Mouse (Mus musculus) liver, embryonic 16.5 days (tissue): ENCODE results near the gene Hmmr. TPM values are rescaled to one million over a fixed set of nuclear protein-coding genes. Genes with fewer than 3 reads are reported as not detected.
"Not testable (repeated sequence)": the region's sequence is repeated elsewhere in the genome, so short reads cannot be mapped to it uniquely, and the experiment has no call there.

Experiments used
- ATAC-seq: fragments of 200-750 bp; cut with Nextera tagmentation; 2 replicates; pipeline ENCODE4 v1.8.0; 2017; ENCODE audit warnings: low read depth, mild to moderate bottlenecking, moderate number of reproducible peaks, moderate library complexity
- H3K27ac ChIP-seq: fragments of 300-500 bp; sonication (generic); 2 replicates; pipeline ENCODE4 v1.5.1; 2014; ENCODE audit warnings: mild to moderate bottlenecking, low read length
- H3K27me3 ChIP-seq: fragments of 300-500 bp; sonication (generic); 2 replicates; pipeline ENCODE4 v1.6.1; 2014; ENCODE audit warnings: low read depth, low read length, mixed read lengths; ENCODE audit not compliant: control insufficient read depth, insufficient read depth
- H3K36me3 ChIP-seq: fragments of 300-500 bp; sonication (generic); 2 replicates; pipeline ENCODE4 v1.6.1; 2014; ENCODE audit warnings: mild to moderate bottlenecking; ENCODE audit not compliant: control insufficient read depth, insufficient read depth
- H3K4me1 ChIP-seq: fragments of 300-500 bp; sonication (generic); 2 replicates; pipeline ENCODE4 v1.6.1; 2014; ENCODE audit warnings: low read depth, low read length, mixed read lengths; ENCODE audit not compliant: control insufficient read depth
- H3K4me2 ChIP-seq: fragments of 300-500 bp; sonication (generic); 2 replicates; pipeline ENCODE4 v1.6.1; 2014; ENCODE audit warnings: low read depth, low read length, mixed read lengths
- H3K4me3 ChIP-seq: fragments of 300-500 bp; sonication (generic); 2 replicates; pipeline ENCODE4 v1.5.1; 2014; ENCODE audit warnings: low read depth, mild to moderate bottlenecking, low read length
- H3K9ac ChIP-seq: fragments of 300-500 bp; sonication (generic); 2 replicates; pipeline ENCODE4 v1.6.1; 2014; ENCODE audit warnings: low read depth, low read length
- H3K9me3 ChIP-seq: fragments of 300-500 bp; sonication (generic); replicated peaks from 2 replicates; pipeline ENCODE4 v1.6.1; 2016; ENCODE audit warnings: low read length; ENCODE audit not compliant: control insufficient read depth
- WGBS: fragments of 180-500 bp; shearing (Covaris S2); extraction: QIAGEN DNeasy Blood & Tissue Kit; methylation state at CpG from one replicate; pipeline ENCODE4 v1.1.7; 2014; ENCODE audit not compliant: insufficient replicate concordance; 5-methylcytosine and 5-hydroxymethylcytosine counted together
- polyA plus RNA-seq: library from polyadenylated mRNA; unstranded; fragments of >200 nt; fragmentation: Nextera tagmentation; extraction: Ambion mirVana; gene quantifications from 2 replicates; pipeline ENCODE4 v1.2.1, GENCODE M21; 2015

Gene Hmmr
- polyA plus RNA-seq, 1 experiment from 2014 or later: 45.2 TPM

DNA sequence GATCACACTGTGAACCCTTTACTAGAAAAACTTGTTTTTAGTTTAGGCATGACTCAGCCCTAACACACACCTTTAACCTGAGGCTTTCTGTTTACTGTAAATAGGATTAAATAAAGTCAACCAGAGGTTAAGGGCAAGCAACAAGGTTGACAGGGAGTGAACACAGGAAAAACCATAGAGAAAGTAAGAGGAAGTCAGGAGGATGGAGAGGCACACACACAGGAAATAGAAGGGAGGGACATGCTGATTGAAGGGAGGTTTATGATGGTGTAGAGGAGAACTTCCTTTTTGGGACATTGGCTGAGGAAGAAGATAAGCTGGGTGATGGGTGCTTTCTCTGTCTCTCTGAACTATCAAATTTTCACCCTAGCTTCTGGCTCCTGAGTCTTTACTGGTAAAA lies 14.9 kb downstream of the Hmmr start:
- no peaks in the 10 kb centered on the region for H3K4me1 ChIP-seq
- no peak overlapping the region for H3K4me3 ChIP-seq
- no peaks in the 10 kb centered on the region for H3K27me3 ChIP-seq
- ATAC-seq: no peak
- peaks cover 90% of the 10 kb centered on the region for H3K36me3 ChIP-seq
- no peak overlapping the region for H3K9ac ChIP-seq
- H3K27ac ChIP-seq: no peak overlapping the region
- no peaks in the 10 kb centered on the region for H3K9me3 ChIP-seq
- no peak overlapping the region for H3K4me2 ChIP-seq

DNA sequence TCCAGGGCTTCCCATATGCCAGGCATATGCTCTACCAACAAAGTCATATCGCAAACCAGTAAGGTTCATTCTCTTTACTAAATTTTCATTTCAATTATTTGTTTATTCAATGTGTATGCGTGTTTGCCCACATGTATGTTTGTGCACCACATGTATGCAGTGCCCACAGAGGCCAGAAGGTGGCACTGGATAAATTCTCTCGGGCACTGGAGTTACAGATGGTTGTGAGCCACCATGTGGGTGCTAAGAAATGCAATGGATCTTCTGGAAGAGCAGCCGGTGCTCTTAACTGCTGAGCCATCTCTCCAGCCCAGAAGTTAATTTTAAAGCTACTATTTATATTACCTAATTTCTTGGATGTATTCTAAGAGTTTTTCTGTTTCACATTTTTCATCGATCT lies 17.7 kb downstream of the Hmmr start:
- no peaks in the 10 kb centered on the region for H3K27me3 ChIP-seq
- peaks cover 85% of the 10 kb centered on the region for H3K36me3 ChIP-seq
- no peaks in the 10 kb centered on the region for H3K9me3 ChIP-seq
- no peaks in the 10 kb centered on the region for H3K4me1 ChIP-seq
- 86% methylated on average over 5 of the region's 5 CpGs for WGBS
- no peak for ATAC-seq
- no peak overlapping the region for H3K27ac ChIP-seq
- no peak overlapping the region for H3K4me2 ChIP-seq
- H3K4me3 ChIP-seq: no peak overlapping the region
- no peak overlapping the region for H3K9ac ChIP-seq

DNA sequence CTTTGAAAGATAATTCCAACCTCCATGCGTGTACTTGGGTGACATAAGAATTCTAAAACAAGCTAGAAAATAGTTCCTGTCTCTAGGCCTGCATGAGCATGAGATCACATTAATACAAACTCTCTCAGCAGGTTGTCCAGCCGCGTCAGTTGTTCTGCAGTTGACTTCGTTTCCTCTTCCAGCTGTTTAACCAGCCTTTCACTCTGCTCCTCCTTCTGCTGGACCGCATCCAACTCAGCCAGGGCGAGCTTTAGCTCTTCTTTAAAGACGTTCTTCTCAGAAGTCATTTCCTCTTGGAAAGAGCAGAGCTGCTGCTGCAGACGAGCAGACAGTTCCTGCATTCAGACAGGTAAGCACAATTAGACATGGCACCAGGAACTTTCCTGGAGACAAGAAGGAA lies 19.4 kb downstream of the Hmmr start:
- no peaks in the 10 kb centered on the region for H3K9me3 ChIP-seq
- H3K36me3 ChIP-seq: peaks cover 88% of the 10 kb centered on the region
- H3K9ac ChIP-seq: no peak overlapping the region
- H3K27me3 ChIP-seq: no peaks in the 10 kb centered on the region
- 82% methylated on average over 8 of the region's 8 CpGs for WGBS
- no peak overlapping the region for H3K27ac ChIP-seq
- no peak overlapping the region for H3K4me3 ChIP-seq
- H3K4me1 ChIP-seq: no peaks in the 10 kb centered on the region
- ATAC-seq: no peak
- H3K4me2 ChIP-seq: no peak overlapping the region

DNA sequence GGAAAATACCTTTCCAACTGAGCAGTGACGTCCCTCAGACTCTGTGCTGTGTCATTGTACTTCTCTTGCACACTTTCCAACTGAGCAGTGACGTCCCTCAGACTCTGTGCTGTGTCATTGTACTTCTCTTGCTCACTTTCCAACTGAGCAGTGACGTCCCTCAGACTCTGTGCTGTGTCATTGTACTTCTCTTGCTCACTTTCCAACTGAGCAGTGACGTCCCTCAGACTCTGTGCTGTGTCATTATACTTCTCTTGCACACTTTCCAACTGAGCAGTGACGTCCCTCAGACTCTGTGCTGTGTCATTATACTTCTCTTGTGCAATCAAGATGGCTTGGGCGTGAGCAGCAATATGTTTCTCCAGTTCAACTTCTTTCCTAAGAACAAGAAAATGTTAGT lies 23.3 kb downstream of the Hmmr start:
- peaks cover 84% of the 10 kb centered on the region for H3K36me3 ChIP-seq
- not testable (repeated sequence) for H3K27me3 ChIP-seq, H3K9me3 ChIP-seq, H3K4me3 ChIP-seq, H3K27ac ChIP-seq, H3K4me2 ChIP-seq, H3K9ac ChIP-seq, ATAC-seq, H3K4me1 ChIP-seq
- WGBS: 82% methylated on average over 6 of the region's 6 CpGs

DNA sequence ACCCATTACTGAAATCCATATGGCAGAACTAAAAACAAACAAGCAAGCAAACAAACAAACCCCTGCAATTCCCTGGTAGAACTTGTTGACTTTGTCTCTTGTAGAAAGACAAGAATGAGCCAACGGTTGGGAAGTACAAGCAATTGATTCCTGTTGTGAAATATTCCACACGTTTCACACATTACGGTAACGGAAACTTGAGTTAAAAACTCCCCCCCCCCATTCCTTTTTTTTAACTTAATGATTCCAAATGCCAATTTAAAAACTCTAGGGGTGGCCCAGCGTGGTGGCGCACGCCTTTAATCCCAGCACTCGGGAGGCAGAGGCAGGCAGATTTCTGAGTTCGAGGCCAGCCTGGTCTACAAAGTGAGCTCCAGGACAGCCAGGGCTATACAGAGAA lies 38.1 kb downstream of the Hmmr start, which contains the start of gene Mat2b:
Gene Mat2b, minus strand, starts transcription at position 101 of the 400 bp plus-strand sequence.
- ATAC-seq: no peak
- peak within 1 kb of the TSS; percentile 83 for H3K4me2 ChIP-seq
- peaks cover 5% of the 10 kb centered on the region for H3K36me3 ChIP-seq
- peak within 1 kb of the TSS; percentile 92 for H3K27ac ChIP-seq
- H3K9me3 ChIP-seq: no peaks in the 10 kb centered on the region
- peaks cover 25% of the 10 kb centered on the region for H3K4me1 ChIP-seq
- H3K9ac ChIP-seq: peak within 1 kb of the TSS; percentile 73
- 78% methylated on average over 9 of the region's 9 CpGs for WGBS
- peak within 1 kb of the TSS; percentile 89 for H3K4me3 ChIP-seq
- H3K27me3 ChIP-seq: no peaks in the 10 kb centered on the region

DNA sequence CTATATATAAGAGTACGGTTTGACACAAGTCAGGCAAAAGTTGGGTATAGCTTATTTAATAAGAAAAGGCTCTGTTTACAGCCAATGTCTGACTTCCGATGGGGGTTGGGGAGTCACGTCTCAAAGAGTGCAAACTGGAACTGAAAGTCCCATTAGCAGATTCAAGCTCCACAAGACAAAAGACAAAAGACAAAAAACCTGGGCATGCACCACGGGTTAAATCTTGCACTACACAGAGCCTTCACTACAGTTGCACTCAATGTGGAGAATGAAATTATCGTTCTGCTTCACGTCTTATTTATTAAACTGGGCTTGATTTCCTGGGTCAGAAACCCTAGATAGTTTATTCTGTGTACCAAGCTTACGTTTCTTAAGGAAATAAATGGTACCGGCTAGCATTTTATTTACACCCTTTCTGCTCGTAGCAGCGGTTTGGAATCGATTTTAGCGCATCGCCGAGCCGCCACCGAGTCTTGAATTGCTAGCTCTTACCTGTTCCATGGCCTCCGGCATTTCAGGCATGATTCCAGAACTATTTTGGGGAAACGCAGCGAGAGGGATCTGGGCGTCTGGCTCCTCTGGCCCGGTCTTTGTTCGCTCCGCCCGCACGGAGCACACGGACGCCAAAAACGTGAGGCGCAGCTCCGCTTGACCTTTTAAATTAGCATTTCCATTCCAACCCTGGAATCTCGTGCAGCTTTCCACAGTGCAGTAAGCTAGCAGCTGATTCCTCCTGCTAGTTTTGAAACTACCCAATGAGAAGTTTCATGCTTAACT lies 38.7 kb downstream of the Hmmr start:
- peak overlapping the region; percentile 73 for H3K9ac ChIP-seq
- WGBS: under 1% methylated on average over 31 of the region's 31 CpGs
- H3K4me2 ChIP-seq: peak overlapping the region; percentile 83
- H3K36me3 ChIP-seq: no peaks in the 10 kb centered on the region
- peak overlapping the region; percentile 89 for H3K4me3 ChIP-seq
- H3K27me3 ChIP-seq: no peaks in the 10 kb centered on the region
- ATAC-seq: 0 out of 2 replicates have a peak, but pooled peaks have one; percentile 4
- peak overlapping the region; percentile 92 for H3K27ac ChIP-seq
- H3K4me1 ChIP-seq: peaks cover 26% of the 10 kb centered on the region
- H3K9me3 ChIP-seq: no peaks in the 10 kb centered on the region

DNA sequence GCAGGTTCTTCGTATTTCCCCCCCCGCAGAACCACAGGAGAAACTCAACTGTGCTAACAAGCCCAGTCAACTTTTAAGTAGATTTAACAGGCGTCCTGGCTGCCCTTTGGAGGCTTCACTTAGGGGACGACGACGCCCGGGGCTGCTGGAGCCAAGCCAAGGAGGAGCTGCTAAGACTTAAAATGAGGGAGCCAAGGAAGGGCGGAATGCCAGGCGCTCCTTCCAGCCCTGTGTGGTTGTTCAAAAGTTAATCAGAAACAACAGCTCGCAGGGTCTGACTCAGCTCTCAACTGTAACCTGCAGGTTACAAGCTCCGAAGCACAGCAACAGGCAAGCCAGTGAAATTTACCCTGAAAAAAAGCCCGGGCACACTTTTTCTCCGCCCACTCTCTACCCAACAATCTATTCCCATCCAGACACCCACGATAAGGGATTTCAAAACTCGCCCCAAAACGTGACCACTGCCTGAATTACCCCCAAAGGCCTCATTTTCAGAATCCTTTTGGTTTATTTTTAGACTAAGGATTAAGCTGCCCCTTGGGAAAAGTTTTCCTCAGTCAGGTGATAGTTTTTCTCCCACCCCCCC lies 39.8 kb downstream of the Hmmr start:
- H3K27me3 ChIP-seq: no peaks in the 10 kb centered on the region
- no peaks in the 10 kb centered on the region for H3K36me3 ChIP-seq
- WGBS: under 1% methylated on average over 16 of the region's 16 CpGs
- H3K4me1 ChIP-seq: peaks cover 26% of the 10 kb centered on the region
- peak overlapping the region; percentile 92 for H3K27ac ChIP-seq
- peak overlapping the region; percentile 83 for H3K4me2 ChIP-seq
- peak overlapping the region; percentile 61 for H3K9ac ChIP-seq
- H3K9me3 ChIP-seq: no peaks in the 10 kb centered on the region
- ATAC-seq: peak; percentile 15
- peak overlapping the region; percentile 89 for H3K4me3 ChIP-seq

DNA sequence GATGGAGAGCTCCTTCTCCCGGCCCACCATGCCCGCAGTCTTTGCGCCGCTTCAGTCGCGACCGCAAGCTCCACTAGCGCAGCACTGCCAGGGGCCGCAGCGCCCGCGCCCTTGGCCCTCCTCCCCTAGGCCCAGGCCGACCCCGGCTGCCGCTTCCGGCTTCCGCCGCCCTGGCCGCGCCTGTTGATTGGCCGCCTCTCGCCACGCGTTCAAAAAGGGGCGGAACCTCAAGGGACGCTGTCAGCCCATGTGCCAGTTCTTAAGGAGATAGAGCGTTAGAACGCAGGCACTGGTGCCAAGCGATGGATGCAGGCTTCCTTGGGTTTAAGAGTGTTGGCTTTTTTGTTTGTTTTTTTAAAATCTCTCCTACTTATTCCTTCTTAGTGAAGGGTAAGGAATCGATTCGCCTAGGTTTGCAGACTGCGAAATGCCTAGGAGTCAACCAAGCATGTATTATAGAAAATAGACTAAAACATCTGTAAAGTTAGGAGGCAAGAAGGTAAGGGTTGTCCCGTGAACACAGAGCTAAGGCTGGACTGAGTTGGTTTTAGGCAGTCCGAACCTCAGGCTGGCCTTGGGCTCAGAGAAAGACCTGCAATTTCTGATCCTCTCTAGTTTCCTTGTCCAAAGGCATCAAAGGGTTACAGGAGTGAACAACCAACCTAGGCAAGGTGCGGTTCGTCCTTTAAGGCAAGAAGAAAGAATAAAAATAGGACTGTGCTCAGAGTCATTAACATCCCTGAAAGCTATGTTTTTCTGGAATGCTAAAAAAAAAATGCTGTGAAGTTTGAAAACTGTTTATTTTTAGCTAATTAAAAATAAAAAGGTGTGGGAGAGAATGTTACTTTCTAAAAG lies 40.5 kb downstream of the Hmmr start:
- WGBS: under 1% methylated on average over 36 of the region's 36 CpGs
- Histone ChIP-seq H3K4me3 (peak overlapping the region; percentile 89), H3K9me3 (no peaks in the 10 kb centered on the region), H3K9ac (peak overlapping the region; percentile 76), H3K27me3 (no peaks in the 10 kb centered on the region), H3K27ac (peak overlapping the region; percentile 92), H3K4me1 (peaks cover 26% of the 10 kb centered on the region), H3K4me2 (peak overlapping the region; percentile 91), H3K36me3 (no peaks in the 10 kb centered on the region)
- peak; percentile 97 for ATAC-seq
